Mouse (Mus musculus) fat pad, adult 2 months (tissue): ENCODE results near the gene Hsf3.
"Not testable (repeated sequence)": the region's sequence is repeated elsewhere in the genome, so short reads cannot be mapped to it uniquely, and the experiment has no call there.

Experiments
- DNase-seq: peaks from one replicate; pipeline ENCODE4 v3.0.0-alpha.2; 2011; ENCODE audit warnings: low read depth, low spot score; ENCODE audit errors: extremely low read depth

The Hsf3 gene

GRCm38 (mm10) chrX:96456201-96456963 lies at the start of gene Hsf3:
Gene Hsf3, minus strand, starts transcription at chrX:96456294.
- DNase-seq, result peak; percentile 30

DNA sequence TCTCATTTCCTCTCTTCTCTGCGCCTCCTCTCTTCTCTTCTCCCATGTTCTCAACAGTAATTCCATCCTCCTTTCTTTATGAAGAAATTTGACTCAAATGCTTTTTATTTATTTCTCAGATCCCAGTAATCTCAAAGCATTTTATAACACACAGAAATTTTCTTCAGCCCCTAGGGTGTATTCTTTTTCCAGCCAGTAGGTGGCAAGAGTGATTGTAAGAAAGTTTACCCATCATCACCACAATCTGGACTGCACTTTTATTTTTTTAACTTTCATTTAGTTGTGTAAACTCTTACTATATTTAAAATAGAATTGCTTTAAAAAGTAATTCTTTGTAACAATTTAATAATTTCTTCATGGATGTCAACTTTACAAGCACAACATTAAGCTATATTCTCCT lies 45.5 kb upstream of the Hsf3 start:
- DNase-seq, result no peak

DNA sequence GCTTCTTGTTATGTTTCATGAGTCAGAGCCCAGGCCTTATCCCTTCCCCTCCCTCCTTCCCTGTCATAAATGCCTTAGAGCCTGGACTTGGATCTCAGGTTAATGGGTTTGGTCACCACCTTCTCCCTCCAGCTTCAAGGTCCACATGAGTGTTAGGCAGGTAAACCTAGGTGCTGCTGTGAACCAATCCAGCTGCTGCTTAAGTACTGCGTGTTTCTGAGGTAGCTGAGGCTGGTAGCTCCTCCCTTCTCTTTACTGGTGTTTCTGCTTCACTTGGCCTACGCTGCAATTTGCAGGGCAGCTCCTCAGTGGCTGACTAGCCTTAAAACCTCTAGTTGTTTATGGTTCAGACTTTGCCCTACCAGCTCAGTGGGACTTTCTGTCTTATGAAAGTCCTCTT lies 945 bp downstream of the Hsf3 start, which contains the start of gene Heph:
Gene Heph (plus strand): TSS at position 211 of the 400 bp plus-strand sequence.
- DNase-seq, result peak; percentile 40

DNA sequence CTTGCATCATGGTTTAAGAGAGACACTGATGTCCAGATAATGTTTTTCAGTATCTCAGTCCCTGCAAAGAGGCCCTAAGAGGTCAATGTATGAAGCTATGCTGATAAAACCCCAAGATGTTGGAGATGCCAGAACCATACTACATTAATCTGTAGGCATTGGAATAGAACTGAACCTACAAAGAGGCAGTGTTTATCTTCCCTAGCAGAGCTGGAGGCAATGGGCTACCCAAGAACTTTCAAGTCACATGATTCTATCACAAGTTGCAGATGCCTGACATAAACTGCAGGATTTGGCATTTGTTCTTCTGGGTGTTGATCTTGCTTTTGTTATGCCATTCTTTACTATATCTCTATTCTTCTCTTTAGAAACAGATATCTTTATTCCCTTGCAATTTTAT lies 36.7 kb downstream of the Hsf3 start:
- no peak for DNase-seq

- no peak for DNase-seq
Observed at GRCm38 (mm10) chrX:96417733-96418132, 38.4 kb downstream of the Hsf3 start.

DNA sequence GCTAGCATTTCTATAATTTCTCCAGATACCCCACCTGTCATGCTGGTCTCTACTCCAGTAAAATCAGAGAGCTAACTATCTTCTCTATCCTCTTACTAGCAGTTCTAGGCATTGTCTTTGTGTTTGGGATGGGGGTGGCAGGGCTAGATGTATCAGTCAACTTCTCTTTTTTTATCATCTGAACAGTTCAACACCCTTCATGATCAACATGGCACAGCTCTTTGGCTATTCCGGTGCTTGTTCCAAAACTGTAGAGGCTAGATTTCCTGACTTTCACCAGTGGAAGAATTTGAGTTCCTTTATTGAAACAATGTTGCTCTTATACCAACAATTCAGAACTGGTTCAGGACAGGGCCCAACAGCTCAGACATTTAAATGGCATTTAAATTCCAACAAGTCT lies 39.1 kb downstream of the Hsf3 start:
- no peak for DNase-seq

DNA sequence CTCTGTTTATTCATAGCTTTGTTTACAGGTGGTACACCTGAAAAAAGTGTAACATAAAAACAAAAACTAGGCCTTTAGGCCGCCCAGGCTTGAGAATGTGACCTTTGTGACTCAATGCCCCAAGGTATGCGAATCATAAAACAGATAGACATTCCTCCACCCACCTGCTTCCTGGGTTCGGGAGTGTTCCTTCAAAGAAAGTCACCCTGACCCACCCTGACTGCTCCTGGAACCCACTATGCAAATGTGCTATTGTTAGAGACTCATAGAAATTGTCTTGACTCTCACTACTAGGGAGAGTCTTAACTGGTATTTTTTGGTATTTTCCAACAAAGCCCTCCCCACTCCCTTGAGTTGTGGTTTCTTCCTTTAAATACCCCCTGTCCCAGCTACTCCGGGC lies 40.7 kb downstream of the Hsf3 start:
- not testable (repeated sequence) for DNase-seq

- DNase-seq, result no peak
Observed at GRCm38 (mm10) chrX:96339108-96339507, 117.0 kb downstream of the Hsf3 start.

- no peak for DNase-seq
Observed at GRCm38 (mm10) chrX:96329764-96330163, 126.3 kb downstream of the Hsf3 start.

DNA sequence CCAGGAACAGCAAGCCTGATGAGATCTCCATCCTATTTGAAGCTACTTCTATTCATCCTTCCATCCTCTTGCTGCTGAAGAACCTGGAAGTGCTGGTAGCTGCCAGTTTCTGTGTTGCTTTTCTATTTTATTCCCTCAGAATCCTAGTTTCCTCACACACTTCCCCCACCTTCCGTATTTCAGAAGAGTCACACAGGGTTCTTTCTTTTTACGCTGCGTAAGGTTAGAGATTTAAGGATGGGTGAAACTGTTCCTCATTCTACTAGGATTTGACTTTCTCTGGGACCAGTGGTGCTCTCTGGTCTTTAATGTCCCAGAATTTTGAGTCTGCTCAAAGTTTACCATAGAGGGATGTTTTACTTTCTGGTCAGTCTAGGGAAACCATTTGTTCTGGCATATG lies 162.8 kb downstream of the Hsf3 start, which contains the start of gene Vsig4:
Gene Vsig4 (minus strand): TSS at position 101 of the 400 bp plus-strand sequence.
- DNase-seq, result no peak

GRCm38 (mm10) chrX:96256509-96256908 lies 199.6 kb downstream of the Hsf3 start:
- DNase-seq, result no peak
